Mouse (Mus musculus): ENCODE measurements at regions not wholly inside any gene's neighbourhood (a gene's known extent, or its start where the extent isn't known, plus 50 kb on each side); places are given as distances from the start of the nearest gene placed in this dataset.

DNA sequence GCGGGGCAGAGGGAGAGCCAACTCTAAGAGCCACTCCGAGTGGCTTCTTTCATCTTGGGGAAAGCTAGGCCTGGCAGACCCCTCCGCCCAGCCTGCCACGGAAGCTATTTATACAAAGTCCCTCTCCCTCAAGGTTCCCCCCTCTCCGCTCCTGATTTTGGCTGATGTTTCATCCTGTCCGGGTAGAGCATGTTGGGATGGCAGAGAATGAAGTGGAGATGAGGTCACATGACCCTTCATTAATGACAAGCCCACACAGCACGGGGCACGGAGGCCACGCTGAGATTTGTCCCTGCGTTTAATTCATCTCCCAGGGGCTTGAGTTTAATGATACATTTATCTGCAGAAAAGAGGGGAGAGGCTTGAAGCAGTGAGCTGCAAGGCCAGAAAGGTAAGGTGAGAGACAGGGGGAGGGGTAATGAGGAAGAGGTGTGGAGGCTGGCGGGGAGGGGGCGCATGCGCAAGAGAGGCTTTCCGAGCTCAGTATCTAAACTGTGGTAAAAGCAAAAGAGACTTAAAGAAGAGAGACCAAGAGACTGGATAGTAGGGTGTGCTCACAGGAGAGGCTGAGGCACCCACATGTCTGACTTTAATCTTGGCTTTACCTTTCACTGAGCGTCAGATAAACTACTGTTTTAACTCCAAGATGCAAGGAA is 111.7 kb downstream of the Chst1 start:
- 39% methylated on average over 15 of the region's 15 CpGs for WGBS
- H3K4me3 ChIP-seq, result 0 out of 2 replicates have a peak overlapping the region, but pooled peaks have one; percentile 5
- no peaks in the 10 kb centered on the region for H3K9me3 ChIP-seq
- no peak overlapping the region for H3K9ac ChIP-seq (replicated peaks)
- peak overlapping the region; percentile 33 for H3K4me2 ChIP-seq (replicated peaks)
- H3K27ac ChIP-seq (replicated peaks), result no peak overlapping the region
- peaks cover 10% of the 10 kb centered on the region for H3K27me3 ChIP-seq
- H3K4me1 ChIP-seq, result peaks cover 28% of the 10 kb centered on the region
- no peaks in the 10 kb centered on the region for H3K36me3 ChIP-seq
- ATAC-seq (ENCODE audit: low FRiP score, low read depth), result peak; percentile 34; the same call in 1 of the 2 replicates

DNA sequence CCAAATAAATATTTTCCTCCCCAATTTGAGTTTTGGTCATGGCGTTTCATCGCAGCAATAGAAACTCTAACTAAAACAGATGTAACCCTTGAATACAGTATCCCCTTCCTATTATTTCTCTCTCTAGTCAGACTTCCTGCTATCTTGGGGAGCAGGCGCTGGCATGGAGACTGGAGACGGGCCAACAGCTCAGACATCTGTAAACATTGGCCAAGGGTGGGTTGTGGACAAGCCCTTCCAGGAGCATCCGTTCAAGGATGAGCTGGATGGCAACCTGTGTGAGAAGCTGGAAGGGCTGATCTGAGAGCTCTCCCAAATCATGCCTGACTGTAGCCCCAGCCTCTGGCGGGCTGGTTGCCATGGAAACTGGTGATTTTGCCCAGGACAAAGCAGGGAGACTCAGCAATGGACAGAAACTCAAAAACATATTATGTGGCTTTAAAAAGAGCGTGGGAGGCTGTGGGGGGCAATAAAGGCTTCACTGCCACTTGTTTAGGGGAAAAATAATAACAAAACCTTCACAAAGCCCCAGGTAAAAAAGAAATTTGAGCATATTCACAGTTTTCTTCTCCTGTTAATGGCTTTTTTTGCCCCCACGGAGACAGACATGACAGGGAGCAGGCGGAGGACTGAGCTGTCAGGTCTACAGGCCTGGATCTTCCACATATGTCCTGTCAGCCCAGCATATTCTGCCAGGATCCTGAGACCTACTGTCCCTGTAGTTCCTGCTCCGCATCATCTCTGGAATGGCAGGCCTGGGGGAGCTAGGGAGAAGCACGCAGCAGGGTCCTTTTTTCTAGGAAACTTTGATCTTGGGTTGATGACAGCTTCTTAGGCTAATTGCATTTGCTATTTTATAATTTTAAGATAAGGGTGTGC is 113.0 kb downstream of the Chst1 start:
- peak overlapping the region; percentile 7; the same call in 1 of the 2 replicates for H3K4me2 ChIP-seq (replicated peaks)
- no peaks in the 10 kb centered on the region for H3K36me3 ChIP-seq
- H3K9me3 ChIP-seq, result no peaks in the 10 kb centered on the region
- peaks cover 10% of the 10 kb centered on the region for H3K27me3 ChIP-seq
- peak; percentile 60; the same call in 1 of the 2 replicates for ATAC-seq (ENCODE audit: low FRiP score, low read depth)
- 52% methylated on average over 11 of the region's 11 CpGs for WGBS
- no peak overlapping the region for H3K4me3 ChIP-seq
- H3K9ac ChIP-seq (replicated peaks), result peak overlapping the region; percentile 37
- peaks cover 28% of the 10 kb centered on the region for H3K4me1 ChIP-seq
- peak overlapping the region; percentile 49 for H3K27ac ChIP-seq (replicated peaks)

DNA sequence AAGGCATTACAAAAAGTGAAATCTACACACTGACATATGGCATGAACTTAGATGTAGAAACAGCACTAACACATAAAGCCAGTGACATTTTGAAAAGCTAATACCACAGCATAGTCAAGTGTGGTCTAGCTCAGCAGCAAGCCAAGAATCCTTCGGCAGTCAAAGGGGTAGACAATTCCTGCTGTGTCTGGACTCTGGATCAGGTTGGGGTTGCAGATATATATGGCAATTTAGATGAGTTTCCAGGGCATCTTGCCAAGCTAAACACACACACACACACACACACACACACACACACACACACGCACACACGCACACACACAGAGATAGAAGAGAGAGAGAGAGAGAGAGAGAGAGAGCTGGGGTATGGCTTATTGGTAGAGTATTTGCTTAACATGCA is 118.2 kb downstream of the Chst1 start:
- 85% methylated on average over 1 of the region's 3 CpGs for whole genome bisulfite sequencing
- Histone ChIP-seq H3K9ac (replicated peaks) (no peak overlapping the region), H3K27me3 (no peaks in the 10 kb centered on the region), H3K4me2 (replicated peaks) (no peak overlapping the region), H3K4me1 (peaks cover 8% of the 10 kb centered on the region), H3K9me3 (no peaks in the 10 kb centered on the region), H3K4me3 (no peak overlapping the region), H3K36me3 (no peaks in the 10 kb centered on the region), H3K27ac (replicated peaks) (no peak overlapping the region)
- no peak for ATAC-seq (ENCODE audit: low FRiP score, low read depth)

DNA sequence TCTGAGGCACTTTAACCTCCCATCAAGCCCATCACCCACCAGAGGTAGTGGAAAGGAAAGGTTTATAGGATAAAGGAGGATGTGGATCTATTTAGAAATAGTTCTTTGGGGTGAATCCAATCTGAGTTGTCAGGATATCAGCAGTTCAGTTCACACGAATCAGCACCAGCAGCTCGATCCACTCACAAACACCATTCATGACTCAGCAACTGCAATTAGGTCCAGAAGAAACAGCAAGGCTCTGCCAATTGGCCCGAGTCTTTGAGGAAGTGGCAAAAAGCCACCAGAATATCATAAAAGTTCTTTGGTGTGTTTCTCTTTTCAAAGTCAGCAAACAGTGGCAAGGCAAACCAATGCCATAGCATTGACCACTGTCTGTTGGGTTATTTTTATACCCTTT is 122.4 kb downstream of the Chst1 start:
- H3K4me1 ChIP-seq, result peaks cover 14% of the 10 kb centered on the region
- H3K9ac ChIP-seq (replicated peaks), result no peak overlapping the region
- H3K4me2 ChIP-seq (replicated peaks), result no peak overlapping the region
- no peak for ATAC-seq (ENCODE audit: low FRiP score, low read depth)
- no peaks in the 10 kb centered on the region for H3K36me3 ChIP-seq
- H3K9me3 ChIP-seq, result no peaks in the 10 kb centered on the region
- no peak overlapping the region for H3K27ac ChIP-seq (replicated peaks)
- 90% methylated on average over 3 of the region's 3 CpGs for WGBS
- H3K27me3 ChIP-seq, result no peaks in the 10 kb centered on the region
- H3K4me3 ChIP-seq, result no peak overlapping the region

DNA sequence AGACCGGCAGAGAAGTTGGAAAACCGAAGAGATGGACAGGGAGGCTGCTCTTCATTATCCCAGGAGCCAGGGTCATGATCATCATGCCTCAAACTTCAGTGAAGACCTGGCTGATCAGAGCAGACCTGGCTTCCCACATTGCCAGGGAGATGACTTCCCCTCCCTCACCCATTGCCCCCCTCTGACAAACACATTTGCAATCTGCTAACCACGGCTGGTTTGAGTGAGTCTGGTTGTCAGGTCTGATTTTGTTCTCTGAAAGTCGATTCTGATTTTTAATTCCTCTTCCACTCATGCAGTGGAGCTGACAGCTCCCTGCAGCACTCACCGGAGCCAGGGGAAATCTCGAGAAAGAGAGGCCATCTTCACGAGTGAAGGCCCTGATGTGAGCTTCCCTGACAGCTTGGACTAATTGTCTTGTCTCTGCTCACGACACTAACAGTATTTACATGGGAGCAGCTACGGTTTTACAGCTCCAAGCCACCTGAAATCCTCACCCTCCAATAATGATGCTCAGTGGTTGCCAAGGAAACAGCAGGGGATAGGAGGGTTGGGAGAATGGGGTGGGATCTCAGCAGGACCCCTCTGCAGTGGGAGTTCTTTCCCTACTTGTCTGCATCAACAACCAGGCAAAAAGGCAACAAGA is 124.2 kb downstream of the Chst1 start:
- Histone ChIP-seq H3K4me2 (replicated peaks) (no peak overlapping the region), H3K4me3 (no peak overlapping the region), H3K4me1 (peaks cover 14% of the 10 kb centered on the region), H3K36me3 (no peaks in the 10 kb centered on the region), H3K9ac (replicated peaks) (no peak overlapping the region), H3K27me3 (no peaks in the 10 kb centered on the region), H3K9me3 (no peaks in the 10 kb centered on the region), H3K27ac (replicated peaks) (peak overlapping the region; percentile 42)
- WGBS, result 39% methylated on average over 9 of the region's 9 CpGs
- ATAC-seq (ENCODE audit: low FRiP score, low read depth), result no peak

DNA sequence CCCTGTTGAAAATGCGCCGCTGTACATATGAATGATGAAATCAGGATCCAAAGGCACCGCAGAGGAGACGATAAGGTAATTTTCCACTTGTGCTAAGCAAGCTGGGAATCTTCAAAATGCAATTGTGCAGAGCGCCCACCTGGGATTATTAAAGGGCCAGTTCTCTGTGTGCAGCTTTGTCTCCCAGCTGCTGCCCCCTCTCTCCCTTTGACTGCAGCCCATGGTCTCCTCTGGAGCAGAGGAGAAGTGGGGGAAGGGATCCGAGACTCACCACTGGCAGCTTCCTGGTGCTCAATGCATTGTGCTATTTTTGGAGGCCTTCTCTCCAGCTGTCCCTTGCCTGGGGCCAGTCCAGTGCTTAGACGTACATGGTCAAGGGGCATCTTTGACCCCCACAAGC is 127.1 kb downstream of the Chst1 start:
- H3K4me3 ChIP-seq, result no peak overlapping the region
- no peak overlapping the region for H3K4me2 ChIP-seq (replicated peaks)
- peaks cover 14% of the 10 kb centered on the region for H3K4me1 ChIP-seq
- H3K9me3 ChIP-seq, result no peaks in the 10 kb centered on the region
- WGBS, result 57% methylated on average over 7 of the region's 7 CpGs
- H3K27me3 ChIP-seq, result no peaks in the 10 kb centered on the region
- peak overlapping the region; percentile 62; the same call in 1 of the 2 replicates for H3K27ac ChIP-seq (replicated peaks)
- H3K9ac ChIP-seq (replicated peaks), result no peak overlapping the region
- no peaks in the 10 kb centered on the region for H3K36me3 ChIP-seq
- peak; percentile 69 for ATAC-seq (ENCODE audit: low FRiP score, low read depth)

DNA sequence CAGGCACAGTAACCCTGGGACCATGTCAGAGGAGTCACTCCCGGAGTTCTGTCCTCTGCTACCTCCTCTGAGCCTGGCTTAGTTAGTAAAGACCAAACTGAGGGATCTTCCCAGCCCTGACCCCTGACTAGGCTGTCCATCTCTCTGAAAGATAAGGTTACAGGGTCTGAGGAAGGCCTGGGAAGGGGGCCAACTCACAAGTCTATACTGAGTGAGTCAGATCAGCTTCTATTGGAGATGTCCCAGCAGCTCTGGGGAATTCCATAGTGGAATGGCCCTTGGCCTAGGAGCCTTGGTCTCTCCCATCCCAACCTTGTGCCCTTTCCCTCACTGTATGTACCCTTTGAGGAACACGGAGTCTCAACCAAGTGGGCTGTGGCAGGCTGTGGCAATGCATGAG is 127.7 kb downstream of the Chst1 start:
- Histone ChIP-seq H3K36me3 (no peaks in the 10 kb centered on the region), H3K4me1 (peaks cover 17% of the 10 kb centered on the region), H3K9ac (replicated peaks) (no peak overlapping the region), H3K4me2 (replicated peaks) (no peak overlapping the region), H3K9me3 (no peaks in the 10 kb centered on the region), H3K27ac (replicated peaks) (peak overlapping the region; percentile 62; the same call in 1 of the 2 replicates), H3K4me3 (no peak overlapping the region), H3K27me3 (no peaks in the 10 kb centered on the region)
- ATAC-seq (ENCODE audit: low FRiP score, low read depth), result no peak
- 93% methylated on average over 2 of the region's 2 CpGs for WGBS

DNA sequence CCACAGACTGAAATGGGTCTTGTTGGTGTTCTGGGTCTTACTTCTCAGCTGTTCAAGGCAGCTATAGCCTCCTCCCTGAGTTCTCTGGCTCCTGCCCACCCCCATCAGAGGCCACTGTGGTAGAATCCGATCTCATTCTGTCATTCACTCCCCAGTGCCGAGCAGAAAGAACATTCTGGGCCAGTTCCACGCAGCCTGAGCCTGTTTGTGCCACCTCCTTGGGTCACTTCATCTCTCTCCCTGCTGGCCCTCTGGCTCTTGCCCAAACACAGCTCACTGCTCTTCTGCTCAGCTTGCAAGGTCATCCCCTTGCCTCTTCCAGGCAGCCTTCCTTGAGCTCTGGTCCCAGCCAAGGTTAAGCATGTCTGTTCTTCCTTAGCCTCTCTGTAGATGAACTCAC is 128.9 kb downstream of the Chst1 start:
- Histone ChIP-seq H3K27me3 (no peaks in the 10 kb centered on the region), H3K9me3 (no peaks in the 10 kb centered on the region), H3K9ac (replicated peaks) (no peak overlapping the region), H3K4me1 (peaks cover 17% of the 10 kb centered on the region), H3K27ac (replicated peaks) (no peak overlapping the region), H3K4me2 (replicated peaks) (no peak overlapping the region), H3K36me3 (no peaks in the 10 kb centered on the region), H3K4me3 (no peak overlapping the region)
- WGBS, result 79% methylated on average over 3 of the region's 3 CpGs
- ATAC-seq (ENCODE audit: low FRiP score, low read depth), result no peak

DNA sequence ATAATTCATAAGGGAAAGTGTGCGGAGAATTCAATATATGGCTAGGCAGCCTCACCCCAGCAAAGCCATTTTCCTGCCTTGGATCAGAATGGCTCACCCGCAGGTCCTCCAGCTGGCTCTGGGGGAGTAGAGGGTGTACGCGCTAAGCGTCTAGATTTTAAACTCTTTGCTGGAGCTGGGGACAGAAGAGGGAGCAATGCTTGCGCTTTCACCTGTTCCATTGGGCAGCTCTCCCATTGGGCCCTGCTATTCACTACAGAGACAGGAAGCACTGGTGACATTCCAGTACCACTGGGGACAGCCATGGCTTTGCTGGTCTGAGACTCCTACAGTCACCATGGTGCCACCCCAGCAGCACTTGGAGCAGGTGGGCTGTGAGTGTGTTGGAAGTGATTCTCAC is 130.9 kb downstream of the Chst1 start:
- H3K4me2 ChIP-seq (replicated peaks), result no peak overlapping the region
- 90% methylated on average over 6 of the region's 6 CpGs for WGBS
- no peak overlapping the region for H3K4me3 ChIP-seq
- H3K36me3 ChIP-seq, result no peaks in the 10 kb centered on the region
- H3K9me3 ChIP-seq, result no peaks in the 10 kb centered on the region
- H3K9ac ChIP-seq (replicated peaks), result no peak overlapping the region
- H3K27me3 ChIP-seq, result no peaks in the 10 kb centered on the region
- H3K27ac ChIP-seq (replicated peaks), result no peak overlapping the region
- peaks cover 10% of the 10 kb centered on the region for H3K4me1 ChIP-seq
- no peak for ATAC-seq (ENCODE audit: low FRiP score, low read depth)

DNA sequence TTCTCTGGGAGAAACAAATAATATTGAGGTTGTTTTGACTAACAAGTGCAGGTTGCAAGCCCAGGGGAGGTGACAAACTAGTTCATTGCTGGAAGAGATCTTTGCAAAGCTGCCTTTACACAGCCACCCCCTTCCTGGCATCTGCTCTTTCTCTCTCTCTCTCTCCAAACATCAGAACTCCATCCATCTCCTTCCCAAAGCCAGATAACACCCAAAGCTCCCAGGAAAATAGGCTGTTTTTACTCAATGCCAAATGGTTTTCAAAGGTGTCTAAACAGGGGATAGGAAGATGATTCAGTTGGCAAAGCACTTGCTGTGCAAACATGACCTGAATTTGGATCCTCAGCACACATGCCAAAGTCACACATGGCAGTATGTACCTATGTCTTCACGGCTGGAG is 133.9 kb downstream of the Chst1 start:
- WGBS, result 93% methylated on average over 1 of the region's 1 CpGs
- Histone ChIP-seq H3K27me3 (no peaks in the 10 kb centered on the region), H3K27ac (replicated peaks) (no peak overlapping the region), H3K4me2 (replicated peaks) (no peak overlapping the region), H3K4me1 (peaks cover 12% of the 10 kb centered on the region), H3K36me3 (no peaks in the 10 kb centered on the region), H3K4me3 (no peak overlapping the region), H3K9me3 (no peaks in the 10 kb centered on the region), H3K9ac (replicated peaks) (no peak overlapping the region)
- no peak for ATAC-seq (ENCODE audit: low FRiP score, low read depth)

DNA sequence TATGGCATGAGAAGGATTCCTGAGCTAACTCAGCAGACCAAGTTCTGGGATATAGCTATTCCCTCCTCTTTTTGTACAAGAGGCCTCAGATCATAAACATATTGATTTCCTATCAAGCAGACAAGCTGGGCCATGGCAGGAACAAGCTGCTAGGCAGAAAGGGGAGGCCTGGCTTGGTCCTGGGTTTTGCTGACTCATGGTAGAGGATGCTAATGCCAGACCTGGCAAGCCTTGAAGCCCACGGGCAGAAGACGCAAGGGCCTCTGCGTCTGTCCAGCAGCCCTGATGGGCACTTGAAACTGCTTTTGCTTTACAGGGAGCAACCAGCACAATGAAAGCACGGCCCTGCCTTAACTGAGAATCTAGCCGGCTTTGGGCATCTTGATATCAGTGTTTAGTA is 136.3 kb downstream of the Chst1 start:
- no peak for ATAC-seq (ENCODE audit: low FRiP score, low read depth)
- Histone ChIP-seq H3K27ac (replicated peaks) (no peak overlapping the region), H3K4me1 (peaks cover 12% of the 10 kb centered on the region), H3K9me3 (no peaks in the 10 kb centered on the region), H3K4me3 (no peak overlapping the region), H3K27me3 (no peaks in the 10 kb centered on the region), H3K36me3 (no peaks in the 10 kb centered on the region), H3K4me2 (replicated peaks) (no peak overlapping the region), H3K9ac (replicated peaks) (no peak overlapping the region)
- WGBS, result 82% methylated on average over 5 of the region's 5 CpGs

DNA sequence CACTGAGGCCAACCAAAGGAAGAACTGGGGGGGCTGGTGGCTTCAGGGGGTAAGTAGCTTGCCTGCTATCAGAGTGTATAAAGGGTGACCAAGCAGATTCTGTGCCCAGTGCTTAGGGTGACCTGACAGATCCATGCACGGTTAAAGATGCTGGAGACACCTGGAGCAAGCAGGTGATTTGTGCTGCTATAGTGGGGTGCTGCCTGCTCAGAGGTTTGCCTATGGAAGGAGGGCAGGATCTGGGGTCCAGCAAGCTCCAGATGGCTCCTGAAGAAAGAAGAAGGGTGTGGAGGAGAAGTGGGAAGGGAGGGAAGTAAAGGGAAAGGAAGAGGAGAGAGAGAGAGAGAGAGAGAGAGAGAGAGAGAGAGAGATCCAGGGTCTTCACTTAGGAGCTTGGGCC is 137.8 kb downstream of the Chst1 start:
- H3K36me3 ChIP-seq, result no peaks in the 10 kb centered on the region
- peaks cover 10% of the 10 kb centered on the region; the same call in 1 of the 2 replicates for H3K4me1 ChIP-seq
- H3K4me2 ChIP-seq (replicated peaks), result no peak overlapping the region
- H3K9ac ChIP-seq (replicated peaks), result no peak overlapping the region
- no peak overlapping the region for H3K4me3 ChIP-seq
- no peak overlapping the region for H3K27ac ChIP-seq (replicated peaks)
- 0 out of 2 replicates have a peak, but pooled peaks cover 5% of the 10 kb centered on the region for H3K27me3 ChIP-seq
- WGBS, result 81% methylated on average over 1 of the region's 1 CpGs
- no peaks in the 10 kb centered on the region for H3K9me3 ChIP-seq
- no peak for ATAC-seq (ENCODE audit: low FRiP score, low read depth)

Data from midbrain, embryonic 12.5 days (tissue).